Mouse (Mus musculus) T-helper 2 cell (primary cell): ENCODE results near the gene Igsf8.

ENCODE experiments used
- in situ Hi-C: fragments of 300-600 bp; cut with MboI, MseI; formaldehyde crosslinking; loops from one replicate; pipeline ENCODE4 v1.15.1; 2025; ENCODE audit warnings: high pct_unique_total_duplicates

The Igsf8 gene

DNA sequence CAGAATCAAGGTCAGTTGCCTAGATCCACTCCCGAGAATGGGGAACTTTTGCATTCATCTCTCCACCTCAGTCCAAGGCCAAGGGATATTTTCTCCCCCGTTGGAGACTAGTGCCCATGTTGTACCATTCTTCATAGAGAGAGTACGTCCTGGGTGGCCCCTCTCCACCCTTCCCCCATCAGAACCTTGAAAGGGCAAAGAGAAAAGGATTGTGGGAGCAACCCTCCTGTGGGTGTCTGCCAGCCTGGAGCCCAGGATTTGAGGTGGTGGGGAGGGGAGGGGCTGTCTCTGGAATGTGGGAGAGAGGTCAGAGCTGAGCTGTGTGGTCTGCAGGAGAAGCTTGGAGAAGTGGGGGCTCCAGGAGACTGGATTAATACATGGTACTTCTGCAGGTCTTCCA, 82.5 kb downstream of the Igsf8 start:
- in situ Hi-C loops = no loop called here

DNA sequence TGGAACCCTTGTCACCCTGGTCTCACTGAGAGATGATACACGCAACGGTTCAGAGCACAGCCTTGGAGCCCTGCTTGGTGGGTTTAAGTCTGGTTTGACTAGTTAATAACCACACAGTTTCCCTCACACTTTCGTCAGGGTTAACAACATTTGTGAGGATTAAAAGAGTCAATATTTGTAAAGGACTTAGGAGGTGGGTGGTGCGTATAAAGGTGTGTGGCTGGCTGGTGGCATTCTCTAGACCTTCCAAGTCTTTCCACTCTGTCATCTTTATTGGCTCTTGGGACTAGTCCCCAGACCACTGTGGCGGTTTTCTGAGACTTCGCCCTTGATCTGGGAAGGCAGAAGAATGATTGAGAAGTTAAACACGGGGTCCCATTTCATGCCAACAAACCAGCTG, 83.4 kb downstream of the Igsf8 start:
- in situ Hi-C loops = no loop called here

DNA sequence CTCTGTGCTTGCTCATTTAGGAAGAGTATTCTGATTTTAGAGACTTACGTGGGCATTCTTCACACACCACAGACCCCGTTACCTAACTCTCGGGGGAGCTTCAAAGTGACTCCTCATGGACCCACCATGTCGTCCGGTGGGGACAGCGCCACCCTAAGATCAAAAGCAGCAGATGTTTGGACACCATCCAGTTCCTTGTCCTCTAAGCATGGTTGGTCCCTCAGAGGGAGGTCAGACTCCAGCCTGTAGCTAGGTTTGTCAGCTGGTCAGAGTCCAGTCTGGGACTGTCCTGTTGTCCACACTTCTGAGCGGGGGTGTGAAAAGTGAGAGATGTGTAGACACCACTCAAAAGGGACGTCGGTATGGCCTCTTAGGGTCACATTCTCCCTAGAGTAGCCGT, 85.3 kb downstream of the Igsf8 start:
- in situ Hi-C loops = no loop called here

DNA sequence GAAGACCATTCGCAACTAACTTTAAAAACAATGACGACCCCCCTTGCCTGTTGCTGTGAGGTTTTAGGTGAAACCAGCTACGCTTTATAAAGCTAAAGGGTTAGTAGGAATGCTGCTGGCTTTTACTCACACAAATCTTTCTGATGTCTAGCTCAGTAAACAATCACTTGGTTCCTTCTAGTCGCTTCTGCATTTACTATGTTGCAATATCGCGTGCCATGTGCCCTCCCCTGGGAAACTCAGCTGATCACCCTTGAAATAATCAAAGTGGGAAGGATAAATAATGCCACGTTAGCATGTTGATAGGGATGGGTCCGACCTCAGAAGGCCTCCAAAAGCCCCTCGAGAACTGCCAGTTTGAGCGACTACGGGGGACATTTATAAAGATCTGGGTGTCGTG, 85.9 kb downstream of the Igsf8 start:
- in situ Hi-C loops = no loop called here

DNA sequence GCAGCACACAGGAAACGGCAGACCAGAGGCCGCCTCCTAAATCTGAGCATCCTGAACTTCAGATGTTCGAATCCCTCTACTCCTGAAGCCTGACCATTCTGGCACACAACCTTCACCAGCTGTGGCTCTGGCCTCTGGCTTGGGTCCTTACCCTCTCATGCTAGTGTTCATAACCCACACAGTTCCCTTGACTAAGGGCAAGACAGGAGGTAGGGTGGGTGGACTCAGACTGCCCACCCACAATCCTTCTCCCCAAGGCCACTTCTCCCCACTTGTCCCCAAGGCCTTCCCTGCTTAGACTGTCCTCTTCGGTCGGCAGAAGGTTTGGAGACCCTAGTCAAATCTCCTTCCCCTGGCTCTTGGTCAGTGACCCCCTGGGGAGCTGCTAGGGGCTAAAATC, 88.1 kb downstream of the Igsf8 start:
- in situ Hi-C loops = no loop called here

DNA sequence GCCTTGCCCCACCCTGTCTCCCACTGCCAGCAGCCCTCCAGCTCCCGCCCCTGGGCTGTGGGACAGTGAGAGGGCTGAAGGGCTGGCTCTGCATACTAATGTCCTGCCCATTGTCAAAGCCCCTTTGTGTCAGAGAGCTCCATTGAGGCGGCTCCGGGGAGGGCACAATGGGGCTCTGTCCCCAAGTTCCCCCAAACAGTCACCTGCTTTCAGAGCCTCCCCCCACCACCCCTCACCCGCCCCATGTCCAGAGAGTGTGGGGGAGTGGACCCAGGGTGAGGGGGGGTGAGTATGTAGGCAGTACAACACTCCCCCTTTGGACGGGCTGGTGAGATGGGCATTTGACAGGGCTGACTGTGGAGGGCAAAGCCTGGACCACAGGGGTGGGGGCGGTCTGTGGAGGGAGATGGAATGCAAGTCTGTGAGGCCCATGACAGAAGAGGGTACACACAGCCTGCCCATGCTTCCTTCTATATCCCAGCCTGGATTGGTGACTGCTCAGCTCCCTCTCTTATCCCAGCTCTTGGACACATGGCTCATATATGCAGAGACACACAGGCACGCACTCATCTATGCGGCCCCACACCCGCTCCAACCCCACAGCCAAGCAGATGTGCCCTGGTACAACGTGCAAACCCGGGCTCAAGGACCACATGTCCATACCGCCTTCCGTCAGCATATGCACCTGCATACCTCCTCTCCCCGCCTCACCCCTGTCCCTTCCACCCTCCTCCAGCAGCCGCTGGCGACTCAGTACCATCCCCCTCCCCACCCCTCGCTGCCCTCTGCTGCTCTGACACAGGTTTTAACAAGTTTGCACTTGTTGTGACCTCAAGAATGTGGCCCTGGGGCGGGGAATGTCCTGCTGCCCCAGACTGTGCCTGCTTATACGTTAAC, 88.7 kb downstream of the Igsf8 start:
- in situ Hi-C loops = no loop called here

DNA sequence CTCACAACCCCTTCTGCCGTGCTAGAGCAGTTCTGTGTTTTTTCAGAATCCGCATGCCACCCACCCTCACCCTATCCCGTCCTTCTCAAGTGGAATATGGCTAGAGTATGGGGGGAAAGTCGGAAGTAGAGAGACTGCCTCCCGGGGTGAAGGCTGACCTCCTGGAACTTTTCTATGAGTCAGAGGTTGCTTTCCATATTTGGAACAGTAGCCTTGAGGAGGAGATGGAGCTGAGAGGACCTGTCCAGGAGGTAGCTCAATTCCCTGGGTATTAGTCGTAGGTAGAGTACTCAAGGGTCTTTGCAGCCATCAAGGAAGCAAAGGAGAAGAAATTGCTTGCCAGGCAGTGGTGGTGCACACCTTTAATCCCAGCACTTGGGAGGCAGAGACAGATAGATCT, 90.6 kb downstream of the Igsf8 start:
- in situ Hi-C loops = no loop called here

DNA sequence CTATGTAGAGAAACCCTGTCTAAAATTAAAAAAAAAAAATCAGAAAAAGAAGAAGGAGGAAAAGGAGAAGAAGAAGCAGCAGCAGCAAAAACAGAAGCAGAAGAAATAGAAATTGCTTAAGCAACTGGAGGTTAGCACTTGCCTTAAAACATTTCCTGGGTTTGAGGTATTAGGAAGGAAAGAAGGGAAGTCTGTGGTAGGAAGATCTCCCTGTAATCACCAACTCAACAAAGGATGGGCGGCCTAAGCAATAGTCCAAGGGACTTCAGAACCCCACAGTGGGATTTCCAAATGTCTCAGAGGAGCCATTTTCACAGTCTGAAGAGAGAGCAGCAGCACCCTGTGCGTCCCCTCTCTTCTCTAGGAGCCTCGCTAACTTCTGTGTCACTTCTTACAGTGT, 91.0 kb downstream of the Igsf8 start:
- in situ Hi-C loops = no loop called here

DNA sequence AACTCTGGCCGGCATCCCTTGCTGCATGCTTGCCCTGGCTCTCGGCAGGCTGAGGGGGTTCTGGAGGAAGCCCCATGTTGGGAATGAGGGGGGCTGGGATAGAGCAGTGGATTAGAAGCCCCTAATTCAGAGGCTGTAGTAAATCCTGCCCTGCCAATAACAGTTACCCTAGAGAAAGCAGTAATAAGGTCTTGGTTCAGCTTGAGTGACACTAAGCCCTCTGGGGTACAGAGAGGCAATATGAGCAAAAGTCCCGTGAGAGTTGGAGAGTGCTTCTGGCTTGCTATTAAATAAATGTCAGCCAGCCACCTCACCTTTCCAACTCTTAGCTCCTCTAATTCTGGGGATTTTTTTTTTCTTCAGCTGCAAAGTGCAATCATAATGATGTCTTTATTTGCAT, 93.9 kb downstream of the Igsf8 start:
- in situ Hi-C loops = no loop called here

DNA sequence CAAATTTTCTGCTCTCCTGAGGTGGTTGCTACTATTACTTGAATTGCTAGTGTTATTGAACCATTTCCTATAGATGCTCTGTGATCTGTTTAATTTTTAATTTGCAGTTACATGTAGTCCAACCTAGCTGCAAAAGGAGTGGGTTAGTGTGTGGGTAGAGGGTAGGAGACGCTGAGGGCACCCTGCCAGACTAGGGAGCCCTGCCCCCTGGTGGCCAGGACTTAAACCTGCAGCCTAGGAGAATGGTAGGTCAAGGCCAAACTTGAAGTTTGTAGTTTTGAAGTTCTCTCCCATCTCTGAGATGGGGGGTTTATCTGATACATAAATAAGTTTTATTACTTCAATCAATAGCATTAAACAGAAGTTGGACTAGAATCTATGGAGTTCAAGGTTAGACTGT, 96.1 kb downstream of the Igsf8 start:
- in situ Hi-C loops = no loop called here

DNA sequence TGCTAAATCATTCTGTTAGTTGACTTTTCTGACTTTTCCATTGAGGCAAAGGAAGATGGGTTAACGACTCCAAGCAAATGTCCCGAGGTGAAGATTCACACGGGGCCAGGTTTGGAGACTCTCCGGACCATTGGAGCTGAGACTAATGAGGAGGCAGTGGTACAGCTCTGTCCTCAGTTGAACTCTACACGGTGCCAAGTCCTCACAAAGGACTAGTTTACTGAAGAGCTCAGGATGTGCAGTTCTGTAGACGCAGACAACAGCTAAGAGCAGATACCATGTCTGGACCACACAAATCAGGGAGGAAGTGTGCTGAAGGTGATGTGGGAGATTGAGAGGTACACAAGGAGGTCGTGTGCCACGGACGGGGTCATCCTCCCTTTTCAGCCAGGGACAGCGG, 96.9 kb downstream of the Igsf8 start:
- in situ Hi-C loops = no loop called here

DNA sequence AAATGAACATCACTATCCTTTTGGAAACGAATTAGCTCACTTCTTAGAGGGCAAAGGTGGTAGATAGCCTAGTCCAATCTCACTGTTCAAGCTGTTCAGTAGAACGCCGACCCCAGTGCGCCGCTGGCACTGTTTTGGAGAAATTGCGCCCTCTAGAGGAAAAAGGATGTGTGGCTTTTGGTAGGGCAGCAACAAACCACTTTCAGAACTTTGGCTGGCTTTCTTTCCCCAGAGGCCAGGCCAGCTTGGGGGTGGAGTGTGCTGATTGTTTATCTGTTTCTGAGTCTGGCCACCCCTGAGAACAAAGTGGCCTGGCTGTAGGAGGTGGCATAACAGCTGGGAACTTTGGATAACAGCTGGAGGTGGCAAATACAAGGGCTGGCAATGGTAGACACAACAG, 103.2 kb downstream of the Igsf8 start:
- in situ Hi-C loops = loop anchor here (5.0 kb wide), 1 partner anchor 32 kb away; no protein-coding TSS in a partner anchor

DNA sequence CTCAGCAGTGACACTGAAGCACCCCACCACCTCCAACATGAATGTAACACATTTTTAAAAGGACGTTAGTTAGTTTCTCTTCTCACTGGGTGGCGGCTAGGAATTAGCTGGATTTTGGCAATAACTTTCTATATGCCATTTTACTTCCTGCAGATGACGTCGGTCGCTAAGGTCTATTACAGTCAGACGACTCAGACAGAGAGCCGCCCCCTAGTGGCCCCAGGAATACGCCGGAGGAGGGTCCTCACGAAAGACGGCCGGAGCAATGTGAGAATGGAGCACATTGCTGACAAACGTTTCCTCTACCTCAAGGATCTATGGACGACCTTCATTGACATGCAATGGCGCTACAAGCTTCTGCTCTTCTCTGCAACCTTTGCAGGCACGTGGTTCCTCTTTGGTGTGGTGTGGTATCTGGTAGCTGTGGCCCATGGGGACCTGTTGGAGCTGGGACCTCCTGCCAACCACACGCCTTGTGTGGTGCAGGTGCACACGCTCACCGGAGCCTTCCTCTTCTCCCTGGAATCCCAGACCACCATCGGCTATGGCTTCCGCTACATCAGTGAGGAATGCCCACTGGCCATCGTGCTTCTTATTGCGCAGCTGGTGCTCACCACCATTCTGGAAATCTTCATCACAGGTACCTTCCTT, 107.5 kb downstream of the Igsf8 start:
- in situ Hi-C loops = loop anchor here (5.0 kb wide), 1 partner anchor 37 kb away; no protein-coding TSS in a partner anchor
